Mouse (Mus musculus) heart, postnatal 0 days (tissue): ENCODE data around the gene Gldc.

Experiments
- CTCF ChIP-seq: IDR thresholded peaks from 2 replicates; pipeline ENCODE4 v1.5.1; 2016; ENCODE audit warnings: antibody characterized with exemption, control low read depth, low read depth
- EP300 ChIP-seq: IDR thresholded peaks from 2 replicates; pipeline ENCODE4 v1.6.1; 2016; ENCODE audit warnings: antibody characterized with exemption, low read depth

- TF ChIP-seq CTCF (no peak), EP300 (no peak)
These were observed 83.5 kb downstream of the Gldc start for GRCm38 (mm10) chr19:30091644-30092295.
